Mouse (Mus musculus): ENCODE results near the gene Mpv17l.

GRCm38 (mm10) chr16:13992518-13993248, 89.7 kb downstream of the Mpv17l start:
- no peak for TF ChIP-seq EP300 (IDR thresholded peaks at IDR 0.05; ENCODE audit: insufficient read depth, low read depth, low read length)
- no peak for TF ChIP-seq POLR2A (IDR thresholded peaks at IDR 0.05; ENCODE audit: insufficient read depth, low read depth, low read length)
